Mouse (Mus musculus) MEL (cell line): ENCODE results near the gene Rfx4. TPM values are rescaled to one million over a fixed set of nuclear protein-coding genes. Genes with fewer than 3 reads are reported as not detected.

Source experiments
- DNase-seq: peaks from one replicate; pipeline ENCODE4 v3.0.0; 2011; ENCODE audit warnings: low read depth, low spot score
- H3K27ac ChIP-seq: 2 replicates; pipeline ENCODE4 v1.5.1; 2012; ENCODE audit warnings: low read depth, mild to moderate bottlenecking, control low read depth, low read length, moderate library complexity; ENCODE audit not compliant: control insufficient read depth
- H3K27me3 ChIP-seq, 2 experiments: fragments of 150-350 bp in 1 of 2; sonication (generic) in 1 of 2; 2 replicates each; pipeline ENCODE4 v1.6.1; 2012; ENCODE audit warnings: low read length in 2 of 2, mild to moderate bottlenecking in 2 of 2, improper control_type of control experiment in 1 of 2, moderate library complexity in 1 of 2; ENCODE audit not compliant: insufficient read depth in 2 of 2, control insufficient read depth in 1 of 2
- H3K36me3 ChIP-seq, 2 experiments: 2 replicates each; pipeline ENCODE4 v1.6.1; 2012 to 2014; ENCODE audit warnings: low read length in 2 of 2, improper control_type of control experiment in 1 of 2, inconsistent platforms in 1 of 2, mild to moderate bottlenecking in 1 of 2; ENCODE audit not compliant: insufficient read depth in 2 of 2, control insufficient read depth in 1 of 2
- H3K4me1 ChIP-seq, 2 experiments: fragments of 150-350 bp in 1 of 2; sonication (generic) in 1 of 2; 2 replicates each; pipeline ENCODE4 v1.6.1; 2012; ENCODE audit warnings: low read length in 2 of 2, improper control_type of control experiment in 1 of 2, mild to moderate bottlenecking in 1 of 2; ENCODE audit not compliant: insufficient read depth in 2 of 2, control insufficient read depth in 1 of 2
- H3K4me3 ChIP-seq, 2 experiments: fragments of 150-350 bp in 1 of 2; sonication (generic) in 1 of 2; 2 replicates each; pipeline ENCODE4 v1.5.1; 2012; ENCODE audit warnings: low read depth in 2 of 2, low read length in 2 of 2, mild to moderate bottlenecking in 2 of 2, moderate library complexity in 2 of 2, control low read depth in 1 of 2, improper control_type of control experiment in 1 of 2; ENCODE audit not compliant: control insufficient read depth in 1 of 2, insufficient read depth in 1 of 2
- H3K79me2 ChIP-seq: 2 replicates; pipeline ENCODE4 v1.6.1; 2012; ENCODE audit warnings: mild to moderate bottlenecking, low read length, moderate library complexity; ENCODE audit not compliant: control insufficient read depth, poor library complexity, insufficient read depth
- H3K9ac ChIP-seq: 2 replicates; pipeline ENCODE4 v1.6.1; 2012; ENCODE audit warnings: low read depth, mild to moderate bottlenecking, control low read depth, low read length, moderate library complexity; ENCODE audit not compliant: control insufficient read depth, poor library complexity, severe bottlenecking
- H3K9me3 ChIP-seq: fragments of 150-350 bp; sonication (generic); replicated peaks from 2 replicates; pipeline ENCODE4 v1.6.1; 2012; ENCODE audit warnings: mild to moderate bottlenecking, low read length, improper control_type of control experiment, moderate library complexity; ENCODE audit not compliant: insufficient read depth
- CHD1 ChIP-seq: IDR thresholded peaks from 2 replicates; pipeline ENCODE4 v1.6.1; 2012; ENCODE audit warnings: low read depth, mild to moderate bottlenecking, inconsistent platforms, low read length, improper control_type of control experiment
- EP300 ChIP-seq, 2 experiments: IDR thresholded peaks; 2 replicates each; pipeline ENCODE4 v1.6.1; 2011; ENCODE audit warnings: improper control_type of control experiment in 2 of 2, low read length in 2 of 2, low read depth in 1 of 2, mild to moderate bottlenecking in 1 of 2
- GATA1 ChIP-seq: IDR thresholded peaks from 2 replicates; pipeline ENCODE4 v1.6.1; 2011; ENCODE audit warnings: low read depth, low read length, improper control_type of control experiment
- HCFC1 ChIP-seq: IDR thresholded peaks from 2 replicates; pipeline ENCODE4 v1.6.1; 2012; ENCODE audit warnings: low read depth, mild to moderate bottlenecking, inconsistent platforms, low read length, improper control_type of control experiment, moderate library complexity
- MAX ChIP-seq: IDR thresholded peaks from 2 replicates; pipeline ENCODE4 v1.6.1; 2011; ENCODE audit warnings: low read length, improper control_type of control experiment
- MAZ ChIP-seq: IDR thresholded peaks from 2 replicates; pipeline ENCODE4 v1.6.1; 2012; ENCODE audit warnings: low read depth, mild to moderate bottlenecking, inconsistent platforms, low read length, improper control_type of control experiment
- MXI1 ChIP-seq: IDR thresholded peaks from 2 replicates; pipeline ENCODE4 v1.6.1; 2011; ENCODE audit warnings: mild to moderate bottlenecking, low read depth, low read length, improper control_type of control experiment
- MYB ChIP-seq: IDR thresholded peaks from 2 replicates; pipeline ENCODE4 v1.6.1; 2011; ENCODE audit warnings: mild to moderate bottlenecking, low read depth, low read length, improper control_type of control experiment
- MYC ChIP-seq: IDR thresholded peaks from 2 replicates; pipeline ENCODE4 v1.6.1; 2011; ENCODE audit warnings: low read depth, mild to moderate bottlenecking, low read length, improper control_type of control experiment, moderate library complexity
- NELFE ChIP-seq: IDR thresholded peaks from 2 replicates; pipeline ENCODE4 v1.6.1; 2011; ENCODE audit warnings: low read depth, low read length, improper control_type of control experiment
- POLR2A ChIP-seq, 2 experiments: IDR thresholded peaks; 2 replicates each; pipeline ENCODE4 v1.6.1; 2011 to 2012; ENCODE audit warnings: low read length in 2 of 2, mild to moderate bottlenecking in 2 of 2, control low read depth in 1 of 2, improper control_type of control experiment in 1 of 2, low read depth in 1 of 2, moderate library complexity in 1 of 2; ENCODE audit not compliant: control insufficient read depth in 1 of 2, insufficient read depth in 1 of 2, poor library complexity in 1 of 2
- POLR2AphosphoS2 ChIP-seq: IDR thresholded peaks from 2 replicates; pipeline ENCODE4 v1.6.1; 2011; ENCODE audit warnings: low read length, improper control_type of control experiment
- RCOR1 ChIP-seq: IDR thresholded peaks from 2 replicates; pipeline ENCODE4 v1.6.1; 2012; ENCODE audit warnings: low read depth, mild to moderate bottlenecking, inconsistent platforms, low read length, improper control_type of control experiment
- SIN3A ChIP-seq: IDR thresholded peaks from 2 replicates; pipeline ENCODE4 v1.6.1; 2012; ENCODE audit warnings: low read length, improper control_type of control experiment, inconsistent platforms
- SMC3 ChIP-seq: IDR thresholded peaks from 2 replicates; pipeline ENCODE4 v1.6.1; 2011; ENCODE audit warnings: low read depth, low read length, improper control_type of control experiment
- TAL1 ChIP-seq: IDR thresholded peaks from 2 replicates; pipeline ENCODE4 v1.6.1; 2012; ENCODE audit warnings: mild to moderate bottlenecking, inconsistent platforms, low read length, moderate library complexity, mixed read lengths
- TBP ChIP-seq: IDR thresholded peaks from 2 replicates; pipeline ENCODE4 v1.8.0; 2011; ENCODE audit warnings: low read depth, low read length, improper control_type of control experiment
- UBTF ChIP-seq: IDR thresholded peaks from 2 replicates; pipeline ENCODE4 v1.6.1; 2012; ENCODE audit warnings: low read depth, mild to moderate bottlenecking, inconsistent platforms, low read length, improper control_type of control experiment, moderate library complexity, borderline replicate concordance; ENCODE audit not compliant: insufficient read depth
- polyA plus RNA-seq, 2 experiments: library from polyadenylated mRNA; stranded (reverse) in 1 of 2; unstranded in 1 of 2; fragments of >175 nt in 1 of 2; fragments of >200 nt in 1 of 2; gene quantifications; 2 replicates each; pipeline versions ENCODE4 v1.2.1 to v1.2.4; 2012; ENCODE audit warnings: low replicate concordance in 2 of 2, low read depth in 1 of 2; ENCODE audit not compliant: insufficient read length in 2 of 2, insufficient read depth in 1 of 2, missing spikeins in 1 of 2
- total RNA-seq: library from RNA; depleted of rRNA; stranded (reverse); fragments of 300-350 nt; gene quantifications from 2 replicates; pipeline ENCODE4 v1.2.3, GENCODE M21; 2012

Gene Rfx4
- total and polyA plus RNA-seq, 3 experiments = not detected

DNA sequence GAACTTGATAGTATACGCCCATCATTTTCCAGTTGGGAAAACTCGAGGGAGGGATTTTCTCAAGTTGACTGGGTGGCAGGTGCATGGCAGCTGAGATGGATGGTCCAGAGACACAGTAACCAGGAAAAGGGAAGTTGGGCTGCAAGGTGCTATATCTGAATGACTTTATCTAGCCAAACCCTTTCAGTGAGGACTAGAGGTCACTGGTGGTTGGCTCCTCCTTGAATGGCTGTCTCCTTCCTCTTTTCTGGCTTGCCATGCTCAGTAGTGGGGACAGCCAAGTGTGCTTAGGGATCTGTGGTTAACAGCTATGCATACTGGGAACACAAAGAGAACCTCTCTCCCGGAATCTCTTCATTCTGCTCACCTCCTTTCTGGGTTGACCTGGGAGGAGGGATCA is 64.4 kb downstream of the Rfx4 start:
- H3K9me3 ChIP-seq = no peaks in the 10 kb centered on the region
- peaks cover 0 to 7% of the 10 kb centered on the region in 2 experiments; a peak in 2 of 4 replicates for H3K4me1 ChIP-seq
- no peak overlapping the region for H3K9ac ChIP-seq
- H3K36me3 ChIP-seq = peaks cover 0 to 6% of the 10 kb centered on the region in 2 experiments; a peak in 2 of 4 replicates
- no peak overlapping the region for H3K27ac ChIP-seq
- H3K27me3 ChIP-seq = peaks cover 0 to 3% of the 10 kb centered on the region in 2 experiments; a peak in 1 of 4 replicates
- TF ChIP-seq GATA1 = peak; percentile 71
- no peak for TF ChIP-seq POLR2AphosphoS2
- no peak for TF ChIP-seq RCOR1
- no peak for TF ChIP-seq MAX
- TF ChIP-seq MYB = no peak
- 0 out of 2 replicates have a peak, but pooled peaks have one; percentile 32 for TF ChIP-seq MYC
- no peak for TF ChIP-seq CHD1
- TF ChIP-seq SIN3A = no peak
- peak; percentile 58 for TF ChIP-seq TAL1
- peak; percentile 55 to 78 for TF ChIP-seq EP300 (IDR thresholded peaks at IDR 0.05; ENCODE audit: low read depth in 1 of 2, low read length in 2 of 2)
- TF ChIP-seq MXI1 = no peak
- TF ChIP-seq POLR2A (IDR thresholded peaks at IDR 0.05; ENCODE audit: control insufficient read depth in 1 of 2, insufficient read depth in 1 of 2, low read depth in 1 of 2, low read length in 2 of 2, poor library complexity in 1 of 2) = no peak
- no peak overlapping the region for H3K4me3 ChIP-seq
- DNase-seq = peak; percentile 79
- H3K79me2 ChIP-seq = no peaks in the 10 kb centered on the region

DNA sequence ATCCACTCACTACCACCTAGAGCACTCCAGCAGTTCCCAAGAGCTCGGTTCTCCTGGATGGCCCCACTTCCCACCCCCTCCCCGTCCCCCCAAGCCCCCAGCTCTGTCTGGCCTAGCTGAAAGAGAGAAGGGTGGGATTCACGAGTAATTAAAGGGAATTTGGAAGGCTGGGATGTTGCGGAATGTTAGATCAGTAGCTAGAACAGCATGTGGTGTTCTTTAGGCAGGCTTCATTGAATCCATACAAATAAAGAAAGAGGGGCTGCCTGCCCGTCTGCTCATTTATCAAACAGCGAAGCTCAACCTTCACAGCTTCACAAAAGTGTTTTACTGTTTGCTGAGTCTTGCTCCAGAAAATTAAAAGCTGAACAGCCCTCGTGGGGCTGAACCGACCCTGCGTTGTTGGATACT is 66.9 kb downstream of the Rfx4 start:
- DNase-seq = no peak
- no peaks in the 10 kb centered on the region for H3K27me3 ChIP-seq
- H3K79me2 ChIP-seq = no peaks in the 10 kb centered on the region
- H3K4me1 ChIP-seq = peaks cover 0 to 7% of the 10 kb centered on the region in 2 experiments; a peak in 2 of 4 replicates
- no peaks in the 10 kb centered on the region for H3K9me3 ChIP-seq
- no peak overlapping the region for H3K9ac ChIP-seq
- TF ChIP-seq SIN3A (no peak), TBP (no peak), RCOR1 (no peak), HCFC1 (no peak), TAL1 (no peak), MAZ (no peak)
- no peak overlapping the region for H3K27ac ChIP-seq
- peaks cover 0 to 6% of the 10 kb centered on the region in 2 experiments; a peak in 2 of 4 replicates for H3K36me3 ChIP-seq
- H3K4me3 ChIP-seq = no peak overlapping the region

DNA sequence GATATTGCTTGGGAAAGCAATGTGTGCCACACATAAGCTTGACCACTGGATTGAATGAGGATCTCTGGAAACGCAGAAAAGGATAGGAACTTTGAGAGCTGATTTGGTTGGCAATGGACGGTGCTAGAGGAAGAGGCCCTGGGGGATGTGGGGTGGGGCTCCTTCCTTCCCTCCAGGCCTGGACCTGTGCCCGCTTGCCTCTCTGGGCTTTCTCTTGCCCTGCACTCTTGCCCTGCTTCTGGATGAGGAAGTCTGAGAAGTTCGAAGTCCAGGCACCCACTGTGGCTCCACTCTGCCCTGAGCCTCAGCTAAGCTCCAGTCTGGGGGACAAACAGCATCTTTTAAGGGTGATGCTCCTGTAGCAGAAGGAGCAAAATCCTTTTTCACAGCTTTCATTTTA is 67.8 kb downstream of the Rfx4 start:
- no peaks in the 10 kb centered on the region for H3K9me3 ChIP-seq
- H3K27ac ChIP-seq = no peak overlapping the region
- no peaks in the 10 kb centered on the region for H3K27me3 ChIP-seq
- peaks cover 0 to 6% of the 10 kb centered on the region in 2 experiments; a peak in 2 of 4 replicates for H3K36me3 ChIP-seq
- H3K9ac ChIP-seq = no peak overlapping the region
- peaks cover 0 to 7% of the 10 kb centered on the region in 2 experiments; a peak in 2 of 4 replicates for H3K4me1 ChIP-seq
- no peaks in the 10 kb centered on the region for H3K79me2 ChIP-seq
- no peak for TF ChIP-seq POLR2AphosphoS2
- no peak for TF ChIP-seq NELFE
- TF ChIP-seq UBTF = no peak
- TF ChIP-seq SMC3 = no peak
- TF ChIP-seq, all 39 proteins: peak for 0
- H3K4me3 ChIP-seq = no peak overlapping the region
- DNase-seq = no peak
